Mouse (Mus musculus) heart, postnatal 10 days (tissue): Measurements from ENCODE around the gene Cntd1. TPM values are rescaled to one million over a fixed set of nuclear protein-coding genes. Genes with fewer than 3 reads are reported as not detected.
"Not testable (repeated sequence)": the region's sequence is repeated elsewhere in the genome, so short reads cannot be mapped to it uniquely, and the experiment has no call there.

Experiments
- DNase-seq, 2 experiments: peaks; one replicate each; pipeline ENCODE4 v3.0.0; 2021
- intact Hi-C: fragments of 180-260 bp; cut with DNase I; formaldehyde crosslinking; loops from one replicate; pipeline ENCODE4 v1.15.1; 2025
- total RNA-seq, 2 experiments: library from RNA; stranded (reverse); gene quantifications; 2 replicates each; pipeline ENCODE4 v1.2.3; 2021

The Cntd1 gene
- total RNA-seq, 2 experiments from 2014 or later, result 0.14 to 0.57 TPM

- DNase-seq, result no peak
- intact Hi-C loops, result loop anchor here (2.0 kb wide), 1 partner anchor 26 kb away; the partner anchor contains the start of gene Vps25
Observed at GRCm38 (mm10) chr11:101279193-101279569, 369 bp downstream of the Cntd1 start.

- DNase-seq, result no peak
- intact Hi-C loops, result no loop called here
Observed at GRCm38 (mm10) chr11:101280837-101281236, 2.0 kb downstream of the Cntd1 start.

- DNase-seq, result no peak
- intact Hi-C loops, result no loop called here
Observed at GRCm38 (mm10) chr11:101282896-101283295, 4.1 kb downstream of the Cntd1 start.

GRCm38 (mm10) chr11:101283805-101284204 is 5.0 kb downstream of the Cntd1 start:
- intact Hi-C loops, result no loop called here
- DNase-seq, result no peak

- intact Hi-C loops, result no loop called here
- no peak for DNase-seq
Observed at GRCm38 (mm10) chr11:101287306-101287705, 8.5 kb downstream of the Cntd1 start.

GRCm38 (mm10) chr11:101291231-101291630 is 12.4 kb downstream of the Cntd1 start:
- no peak for DNase-seq
- intact Hi-C loops, result no loop called here

GRCm38 (mm10) chr11:101295191-101295590 is 16.4 kb downstream of the Cntd1 start:
- DNase-seq, result no peak
- intact Hi-C loops, result no loop called here

GRCm38 (mm10) chr11:101300881-101301280 is 22.1 kb downstream of the Cntd1 start:
- intact Hi-C loops, result loop anchor here (10.0 kb wide), 1 partner anchor 206 kb away; the partner anchor contains the start of gene Psmc3ip
- DNase-seq, result no peak

- intact Hi-C loops, result loop anchor here (1.0 to 10.0 kb wide), 3 partner anchors 49 to 207 kb away; partner anchors contain the start of genes Psmc3ip and Vps25
- DNase-seq, result no peak
Observed at GRCm38 (mm10) chr11:101301299-101302003, 22.6 kb downstream of the Cntd1 start.

- intact Hi-C loops, result loop anchor here (1.0 to 10.0 kb wide), 3 partner anchors 49 to 207 kb away; partner anchors contain the start of genes Psmc3ip and Vps25
- peak; percentile 96 to 99 for DNase-seq
Observed at GRCm38 (mm10) chr11:101302004-101302798, 23.4 kb downstream of the Cntd1 start, which contains the start of gene Becn1. Becn1 (minus strand) TSS chr11:101302286.

- DNase-seq, result no peak
- intact Hi-C loops, result loop anchor here (10.0 kb wide), 1 partner anchor 213 kb away; the partner anchor contains the start of gene Psmc3ip
Observed at GRCm38 (mm10) chr11:101307744-101308143, 28.9 kb downstream of the Cntd1 start.

GRCm38 (mm10) chr11:101311083-101311482 is 32.3 kb downstream of the Cntd1 start:
- DNase-seq, result no peak
- intact Hi-C loops, result no loop called here

- intact Hi-C loops, result no loop called here
Observed at GRCm38 (mm10) chr11:101312150-101312549, 33.3 kb downstream of the Cntd1 start.

GRCm38 (mm10) chr11:101314567-101314966 is 35.8 kb downstream of the Cntd1 start:
- intact Hi-C loops, result no loop called here

More at GRCm38 (mm10) chr11:101312150-101312549, 33.3 kb downstream of the Cntd1 start:
- no peak for DNase-seq

GRCm38 (mm10) chr11:101315082-101315650 is 36.4 kb downstream of the Cntd1 start:
- DNase-seq, result no peak
- intact Hi-C loops, result no loop called here

More at GRCm38 (mm10) chr11:101314567-101314966, 35.8 kb downstream of the Cntd1 start:
- DNase-seq, result no peak

- intact Hi-C loops, result no loop called here
Observed at GRCm38 (mm10) chr11:101315665-101316500, 37.1 kb downstream of the Cntd1 start, which contains the start of gene Psme3. Psme3 (plus strand) TSS chr11:101316213.

GRCm38 (mm10) chr11:101316501-101316917 is 37.7 kb downstream of the Cntd1 start:
- intact Hi-C loops, result no loop called here
- no peak for DNase-seq

More at GRCm38 (mm10) chr11:101315665-101316500, 37.1 kb downstream of the Cntd1 start, which contains the start of gene Psme3:
- DNase-seq, result peak; percentile 95 to 96

GRCm38 (mm10) chr11:101323609-101324008 is 44.8 kb downstream of the Cntd1 start:
- peak; percentile 84 to 88 for DNase-seq
- intact Hi-C loops, result loop anchor here (1.0 kb wide), 1 partner anchor 72 kb away; no protein-coding TSS in a partner anchor

GRCm38 (mm10) chr11:101324763-101325162 is 46.0 kb downstream of the Cntd1 start, which contains the start of gene Aoc2:
Aoc2 (plus strand) TSS chr11:101325063.
- DNase-seq, result no peak
- intact Hi-C loops, result no loop called here

- intact Hi-C loops, DNase-seq: not testable (repeated sequence)
Observed at GRCm38 (mm10) chr11:101325201-101325600, 46.4 kb downstream of the Cntd1 start.
